Mouse (Mus musculus): Measurements from ENCODE around the gene Rnf135. TPM values are rescaled to one million over a fixed set of nuclear protein-coding genes. Genes with fewer than 3 reads are reported as not detected.

Rnf135 gene
- polyA plus RNA-seq, 1 experiment, result 6.1 TPM

- Histone ChIP-seq H3K27me3 (ENCODE audit: control insufficient read depth, insufficient read depth, low read length) (no peaks in the 10 kb centered on the region), H3K27ac (ENCODE audit: insufficient read depth, low read length) (no peak overlapping the region), H3K4me3 (replicated peaks; ENCODE audit: insufficient read depth, low read depth, low read length) (no peak overlapping the region), H3K4me1 (ENCODE audit: control insufficient read depth, insufficient read depth, low read length) (no peaks in the 10 kb centered on the region)
- 75% methylated on average over 7 of the region's 7 CpGs for WGBS
- no peak for DNase-seq
- no peak for TF ChIP-seq CTCF (IDR thresholded peaks at IDR 0.05; ENCODE audit: borderline replicate concordance, insufficient read depth, low read depth, low read length)
Measured at GRCm38 (mm10) chr11:80163362-80164116, 20.1 kb upstream of the Rnf135 start.

GRCm38 (mm10) chr11:80164224-80164623 lies 19.4 kb upstream of the Rnf135 start:
- DNase-seq, result no peak
- TF ChIP-seq POLR2A (IDR thresholded peaks at IDR 0.05; ENCODE audit: borderline replicate concordance, insufficient read depth, low read length), result no peak
- TF ChIP-seq CTCF (IDR thresholded peaks at IDR 0.05; ENCODE audit: borderline replicate concordance, insufficient read depth, low read depth, low read length), result no peak
- no peak overlapping the region for H3K4me3 ChIP-seq (replicated peaks; ENCODE audit: insufficient read depth, low read depth, low read length)
- H3K4me1 ChIP-seq (ENCODE audit: control insufficient read depth, insufficient read depth, low read length), result no peaks in the 10 kb centered on the region
- H3K27me3 ChIP-seq (ENCODE audit: control insufficient read depth, insufficient read depth, low read length), result no peaks in the 10 kb centered on the region
- no peak overlapping the region for H3K27ac ChIP-seq (ENCODE audit: insufficient read depth, low read length)
- WGBS, result 27% methylated on average over 2 of the region's 2 CpGs

GRCm38 (mm10) chr11:80168121-80168520 lies 15.5 kb upstream of the Rnf135 start:
- Histone ChIP-seq H3K4me3 (replicated peaks; ENCODE audit: insufficient read depth, low read depth, low read length) (no peak overlapping the region), H3K27me3 (ENCODE audit: control insufficient read depth, insufficient read depth, low read length) (no peaks in the 10 kb centered on the region), H3K27ac (ENCODE audit: insufficient read depth, low read length) (no peak overlapping the region), H3K4me1 (ENCODE audit: control insufficient read depth, insufficient read depth, low read length) (no peaks in the 10 kb centered on the region)
- no peak for DNase-seq
- WGBS, result 89% methylated on average over 9 of the region's 9 CpGs
- no peak for TF ChIP-seq CTCF (IDR thresholded peaks at IDR 0.05; ENCODE audit: borderline replicate concordance, insufficient read depth, low read depth, low read length)
- TF ChIP-seq POLR2A (IDR thresholded peaks at IDR 0.05; ENCODE audit: borderline replicate concordance, insufficient read depth, low read length), result no peak

- no peak for TF ChIP-seq CTCF (IDR thresholded peaks at IDR 0.05; ENCODE audit: borderline replicate concordance, insufficient read depth, low read depth, low read length)
- TF ChIP-seq POLR2A (IDR thresholded peaks at IDR 0.05; ENCODE audit: borderline replicate concordance, insufficient read depth, low read length), result no peak
- 76% methylated on average over 4 of the region's 4 CpGs for WGBS
- no peak overlapping the region for H3K27ac ChIP-seq (ENCODE audit: insufficient read depth, low read length)
- H3K27me3 ChIP-seq (ENCODE audit: control insufficient read depth, insufficient read depth, low read length), result no peaks in the 10 kb centered on the region
- DNase-seq, result no peak
- H3K4me1 ChIP-seq (ENCODE audit: control insufficient read depth, insufficient read depth, low read length), result no peaks in the 10 kb centered on the region
- H3K4me3 ChIP-seq (replicated peaks; ENCODE audit: insufficient read depth, low read depth, low read length), result no peak overlapping the region
Measured at GRCm38 (mm10) chr11:80168611-80169249, 14.9 kb upstream of the Rnf135 start.

- Histone ChIP-seq H3K27me3 (ENCODE audit: control insufficient read depth, insufficient read depth, low read length) (no peaks in the 10 kb centered on the region), H3K4me1 (ENCODE audit: control insufficient read depth, insufficient read depth, low read length) (no peaks in the 10 kb centered on the region), H3K27ac (ENCODE audit: insufficient read depth, low read length) (no peak overlapping the region), H3K4me3 (replicated peaks; ENCODE audit: insufficient read depth, low read depth, low read length) (no peak overlapping the region)
- 88% methylated on average over 3 of the region's 3 CpGs for WGBS
- no peak for DNase-seq
- no peak for TF ChIP-seq POLR2A (IDR thresholded peaks at IDR 0.05; ENCODE audit: borderline replicate concordance, insufficient read depth, low read length)
- no peak for TF ChIP-seq CTCF (IDR thresholded peaks at IDR 0.05; ENCODE audit: borderline replicate concordance, insufficient read depth, low read depth, low read length)
Measured at GRCm38 (mm10) chr11:80169629-80170028, 14.0 kb upstream of the Rnf135 start.

GRCm38 (mm10) chr11:80170351-80170750 lies 13.3 kb upstream of the Rnf135 start:
- no peak for DNase-seq
- Histone ChIP-seq H3K4me1 (ENCODE audit: control insufficient read depth, insufficient read depth, low read length) (no peaks in the 10 kb centered on the region), H3K27ac (ENCODE audit: insufficient read depth, low read length) (no peak overlapping the region), H3K4me3 (replicated peaks; ENCODE audit: insufficient read depth, low read depth, low read length) (no peak overlapping the region), H3K27me3 (ENCODE audit: control insufficient read depth, insufficient read depth, low read length) (no peaks in the 10 kb centered on the region)
- 77% methylated on average over 5 of the region's 5 CpGs for WGBS
- TF ChIP-seq POLR2A (IDR thresholded peaks at IDR 0.05; ENCODE audit: borderline replicate concordance, insufficient read depth, low read length) (no peak), CTCF (IDR thresholded peaks at IDR 0.05; ENCODE audit: borderline replicate concordance, insufficient read depth, low read depth, low read length) (no peak)

GRCm38 (mm10) chr11:80171884-80172283 lies 11.8 kb upstream of the Rnf135 start:
- WGBS, result 62% methylated on average over 4 of the region's 4 CpGs
- DNase-seq, result no peak
- Histone ChIP-seq H3K27me3 (ENCODE audit: control insufficient read depth, insufficient read depth, low read length) (no peaks in the 10 kb centered on the region), H3K4me1 (ENCODE audit: control insufficient read depth, insufficient read depth, low read length) (no peaks in the 10 kb centered on the region), H3K4me3 (replicated peaks; ENCODE audit: insufficient read depth, low read depth, low read length) (no peak overlapping the region), H3K27ac (ENCODE audit: insufficient read depth, low read length) (no peak overlapping the region)
- TF ChIP-seq CTCF (IDR thresholded peaks at IDR 0.05; ENCODE audit: borderline replicate concordance, insufficient read depth, low read depth, low read length) (no peak), POLR2A (IDR thresholded peaks at IDR 0.05; ENCODE audit: borderline replicate concordance, insufficient read depth, low read length) (no peak)
